Mouse (Mus musculus) forebrain, postnatal 0 days (tissue): Measurements from ENCODE around the gene Ebf1. TPM values are rescaled to one million over a fixed set of nuclear protein-coding genes. Genes with fewer than 3 reads are reported as not detected.
A peak's percentile ranks its signal among the peaks of the same experiment; 100 is the strongest.

Experiments used
- ATAC-seq: fragments of 200-750 bp; cut with Nextera tagmentation; 2 replicates; pipeline ENCODE4 v1.8.0; 2017; ENCODE audit warnings: mild to moderate bottlenecking, moderate library complexity
- DNase-seq: peaks from one replicate; pipeline ENCODE4 v3.0.0-alpha.2; 2015
- H3K27ac ChIP-seq: fragments of 300-500 bp; sonication (generic); 2 replicates; pipeline ENCODE4 v1.5.1; 2014; ENCODE audit warnings: low read depth, mild to moderate bottlenecking, antibody characterized with exemption, low read length, moderate library complexity, mixed read lengths
- H3K27me3 ChIP-seq: fragments of 300-500 bp; sonication (generic); 2 replicates; pipeline ENCODE4 v1.6.1; 2014; ENCODE audit warnings: mild to moderate bottlenecking, low read length, mixed read lengths; ENCODE audit not compliant: insufficient read depth
- H3K36me3 ChIP-seq: fragments of 300-500 bp; sonication (generic); 2 replicates; pipeline ENCODE4 v1.6.1; 2014; ENCODE audit warnings: mild to moderate bottlenecking, moderate library complexity; ENCODE audit not compliant: insufficient read depth
- H3K4me1 ChIP-seq: fragments of 300-500 bp; sonication (generic); 2 replicates; pipeline ENCODE4 v1.6.1; 2014; ENCODE audit warnings: antibody characterized with exemption; ENCODE audit not compliant: insufficient read depth
- H3K4me2 ChIP-seq: fragments of 300-500 bp; sonication (generic); 2 replicates; pipeline ENCODE4 v1.6.1; 2014; ENCODE audit warnings: low read depth, mild to moderate bottlenecking, moderate library complexity
- H3K4me3 ChIP-seq: fragments of 300-500 bp; sonication (generic); 2 replicates; pipeline ENCODE4 v1.5.1; 2014; ENCODE audit warnings: low read depth, low read length, mixed read lengths
- H3K9ac ChIP-seq: fragments of 300-500 bp; sonication (generic); 2 replicates; pipeline ENCODE4 v1.6.1; 2014; ENCODE audit warnings: mild to moderate bottlenecking
- H3K9me3 ChIP-seq: fragments of 300-500 bp; sonication (generic); 2 replicates; pipeline ENCODE4 v1.6.1; 2016; ENCODE audit warnings: low read length
- CTCF ChIP-seq: sonication (generic); IDR thresholded peaks from 2 replicates; pipeline ENCODE4 v1.5.1; 2016; ENCODE audit warnings: antibody characterized with exemption, control low read depth, low read depth
- WGBS: fragments of 180-500 bp; shearing (Covaris S2); extraction: QIAGEN DNeasy Blood & Tissue Kit; methylation state at CpG from one replicate; pipeline ENCODE4 v1.1.7; 2014; 5-methylcytosine and 5-hydroxymethylcytosine counted together
- polyA plus RNA-seq: library from polyadenylated mRNA; unstranded; fragments of >200 nt; fragmentation: Nextera tagmentation; extraction: Ambion mirVana; gene quantifications from 2 replicates; pipeline ENCODE4 v1.2.1, GENCODE M21; 2015
- total RNA-seq: library from RNA; depleted of rRNA; stranded (reverse); fragments of >200 nt; gene quantifications from 2 replicates; pipeline ENCODE4 v1.2.3, GENCODE M21; 2014

Ebf1 gene
- total and polyA plus RNA-seq, 2 experiments from 2014 or later: 12.9 to 20.6 TPM

DNA sequence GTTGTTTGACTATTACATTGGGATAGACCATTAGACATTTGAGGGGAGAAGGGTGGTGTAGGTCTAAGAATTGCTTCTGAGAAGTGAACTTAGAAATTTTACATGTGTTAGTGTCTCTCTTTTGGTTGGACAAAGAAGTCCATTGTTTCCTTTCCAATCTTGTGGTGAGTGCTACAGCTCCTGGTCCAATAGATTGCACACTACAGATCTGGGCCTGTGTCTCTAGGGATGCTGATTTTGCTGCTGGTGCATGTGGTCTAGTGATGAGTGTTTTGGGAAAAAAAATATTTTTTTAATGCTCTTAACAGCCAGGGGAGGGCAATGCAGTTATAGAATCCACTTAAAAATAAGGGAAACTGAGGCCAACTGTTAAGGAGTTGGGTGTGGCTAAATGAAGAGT, 276.9 kb downstream of the Ebf1 start:
- Histone ChIP-seq H3K36me3 (no peaks in the 10 kb centered on the region), H3K4me3 (no peak overlapping the region), H3K27me3 (no peaks in the 10 kb centered on the region; the same call in 1 of the 2 replicates), H3K27ac (no peak overlapping the region), H3K4me1 (no peaks in the 10 kb centered on the region), H3K4me2 (no peak overlapping the region), H3K9ac (no peak overlapping the region), H3K9me3 (no peaks in the 10 kb centered on the region)
- no peak for ATAC-seq
- DNase-seq: no peak
- TF ChIP-seq CTCF: no peak

DNA sequence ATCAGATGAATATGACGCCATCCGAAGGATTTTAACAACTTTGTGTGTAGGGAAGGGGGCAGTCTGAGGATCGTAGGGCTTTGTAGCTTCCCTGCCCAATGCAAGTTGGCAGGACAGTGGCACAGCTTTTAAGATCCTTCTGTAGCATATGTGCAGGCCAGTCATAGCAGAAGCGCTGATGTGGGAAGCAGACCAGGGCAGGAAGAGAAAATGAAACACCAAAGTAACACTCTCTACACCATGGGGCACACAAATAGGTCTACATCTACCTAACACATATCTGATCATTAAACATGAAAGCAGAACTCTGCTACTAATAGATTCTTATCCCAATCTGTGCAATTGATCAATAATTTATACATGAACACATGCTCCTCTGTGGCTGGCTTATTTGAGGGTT, 277.7 kb downstream of the Ebf1 start:
- ATAC-seq (no peak), DNase-seq (no peak)
- H3K4me3 ChIP-seq: no peak overlapping the region
- TF ChIP-seq CTCF: no peak
- no peak overlapping the region for H3K4me2 ChIP-seq
- no peaks in the 10 kb centered on the region for H3K9me3 ChIP-seq
- no peak overlapping the region for H3K27ac ChIP-seq
- no peaks in the 10 kb centered on the region; the same call in 1 of the 2 replicates for H3K27me3 ChIP-seq
- no peaks in the 10 kb centered on the region for H3K36me3 ChIP-seq
- WGBS: 87% methylated on average over 4 of the region's 4 CpGs
- no peak overlapping the region for H3K9ac ChIP-seq
- peaks cover 3% of the 10 kb centered on the region; the same call in 1 of the 2 replicates for H3K4me1 ChIP-seq

DNA sequence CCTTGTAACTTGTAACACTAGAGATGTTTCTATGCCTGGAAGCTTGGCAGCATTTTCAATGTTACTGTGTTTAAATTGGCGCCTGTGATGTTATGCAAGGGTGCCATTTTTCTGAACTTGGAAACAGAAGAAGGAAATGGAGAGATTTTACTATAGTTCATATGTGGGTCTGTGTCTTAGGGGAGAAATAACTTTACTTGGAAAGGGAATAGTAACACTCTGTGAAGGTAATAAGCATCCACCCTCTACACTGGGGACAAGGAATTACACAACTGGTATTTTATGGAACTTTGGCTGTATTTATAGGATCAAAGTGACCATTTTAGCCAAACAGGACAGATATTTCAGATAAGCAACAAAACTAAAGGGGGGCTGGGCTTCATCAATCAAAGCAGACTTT, 278.8 kb downstream of the Ebf1 start:
- 68% methylated on average over 1 of the region's 1 CpGs for WGBS
- no peak for DNase-seq
- Histone ChIP-seq H3K4me3 (no peak overlapping the region), H3K9me3 (no peaks in the 10 kb centered on the region), H3K27me3 (no peaks in the 10 kb centered on the region; the same call in 1 of the 2 replicates), H3K27ac (no peak overlapping the region), H3K4me2 (no peak overlapping the region), H3K36me3 (no peaks in the 10 kb centered on the region), H3K4me1 (peaks cover 9% of the 10 kb centered on the region; the same call in 1 of the 2 replicates), H3K9ac (no peak overlapping the region)
- no peak for TF ChIP-seq CTCF
- ATAC-seq: no peak

DNA sequence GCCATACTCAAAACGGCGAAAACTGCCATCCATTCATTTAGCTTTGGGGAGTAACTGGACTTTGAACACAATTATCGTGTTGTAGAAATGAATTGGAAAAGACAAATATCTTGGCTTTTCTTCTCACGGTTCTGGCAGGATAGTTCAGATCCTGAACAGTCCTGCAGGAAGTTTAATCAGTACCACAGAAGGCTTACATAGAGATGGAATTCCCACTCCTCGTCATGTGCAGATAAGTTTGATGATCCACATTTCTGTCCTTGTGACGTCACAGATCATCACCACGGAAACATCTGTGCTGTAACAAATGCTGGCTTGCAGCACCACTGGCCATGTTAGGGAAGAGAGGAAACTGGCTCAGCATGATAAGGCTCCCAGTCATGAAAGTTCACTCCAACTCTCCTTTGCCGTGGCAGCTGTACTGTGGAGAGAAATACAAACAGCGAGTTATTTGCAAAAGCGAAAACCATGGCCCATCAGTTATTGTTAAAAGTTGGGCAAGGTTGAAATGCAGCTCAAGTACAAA, 280.1 kb downstream of the Ebf1 start:
- WGBS: 65% methylated on average over 10 of the region's 10 CpGs
- no peak for DNase-seq

DNA sequence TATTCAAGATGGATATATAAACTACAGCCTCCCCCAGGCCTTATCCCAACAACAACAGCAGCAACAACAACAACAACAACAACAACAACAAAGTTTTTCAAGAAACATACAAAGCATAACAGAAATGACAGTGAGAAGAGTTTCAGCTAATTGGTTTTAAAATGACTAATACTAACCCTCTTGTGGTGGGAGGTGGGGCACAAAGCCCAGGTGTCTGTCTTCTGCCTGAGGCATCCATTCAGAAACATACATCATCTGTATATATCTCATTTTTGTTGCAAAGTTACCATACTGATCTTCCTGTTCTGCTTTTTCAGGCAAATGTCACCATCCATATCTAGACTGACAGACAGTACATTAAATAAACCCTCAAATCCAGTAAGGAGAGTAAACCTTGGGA, 282.4 kb downstream of the Ebf1 start:
- H3K27ac ChIP-seq: no peak overlapping the region
- H3K27me3 ChIP-seq: no peaks in the 10 kb centered on the region
- no peak overlapping the region for H3K4me2 ChIP-seq
- no peaks in the 10 kb centered on the region for H3K36me3 ChIP-seq
- no peak for TF ChIP-seq CTCF
- no peak overlapping the region for H3K9ac ChIP-seq
- ATAC-seq (no peak), DNase-seq (no peak)
- H3K4me3 ChIP-seq: no peak overlapping the region
- peaks cover 9% of the 10 kb centered on the region; the same call in 1 of the 2 replicates for H3K4me1 ChIP-seq
- H3K9me3 ChIP-seq: no peaks in the 10 kb centered on the region

More for the DNA sequence above, 280.1 kb downstream of the Ebf1 start:
- no peak overlapping the region for H3K9ac ChIP-seq
- H3K27me3 ChIP-seq: no peaks in the 10 kb centered on the region; the same call in 1 of the 2 replicates
- no peaks in the 10 kb centered on the region for H3K9me3 ChIP-seq
- no peaks in the 10 kb centered on the region for H3K36me3 ChIP-seq
- H3K27ac ChIP-seq: no peak overlapping the region
- no peak overlapping the region for H3K4me2 ChIP-seq
- ATAC-seq: no peak
- no peak for TF ChIP-seq CTCF
- H3K4me3 ChIP-seq: no peak overlapping the region
- H3K4me1 ChIP-seq: peaks cover 9% of the 10 kb centered on the region; the same call in 1 of the 2 replicates

DNA sequence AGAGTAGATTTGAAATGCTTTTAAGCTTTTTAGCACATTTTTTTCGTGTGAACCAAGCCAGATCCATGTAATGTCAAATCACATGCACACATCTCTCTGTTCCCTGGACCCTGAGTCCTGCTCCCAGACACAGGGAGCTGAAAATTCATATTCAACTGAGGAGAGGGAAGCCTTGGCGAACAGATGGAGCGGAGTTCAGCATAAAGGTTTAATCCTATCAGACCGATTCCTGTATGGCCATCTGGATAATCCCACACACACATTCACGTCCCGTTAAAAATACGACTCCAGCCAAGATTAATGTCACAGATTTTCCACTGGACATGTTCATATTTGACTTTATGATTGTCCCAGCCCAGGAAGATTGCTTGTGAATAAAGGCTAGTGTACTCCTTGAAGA, 282.8 kb downstream of the Ebf1 start:
- Histone ChIP-seq H3K4me1 (peaks cover 9% of the 10 kb centered on the region; the same call in 1 of the 2 replicates), H3K9me3 (no peaks in the 10 kb centered on the region), H3K4me2 (peak overlapping the region; percentile 20; the same call in 1 of the 2 replicates), H3K27ac (no peak overlapping the region), H3K36me3 (no peaks in the 10 kb centered on the region), H3K9ac (no peak overlapping the region), H3K4me3 (0 out of 2 replicates have a peak overlapping the region, but pooled peaks have one; percentile 2), H3K27me3 (no peaks in the 10 kb centered on the region)
- WGBS: 24% methylated on average over 7 of the region's 7 CpGs
- DNase-seq (no peak), ATAC-seq (no peak)
- TF ChIP-seq CTCF: no peak

DNA sequence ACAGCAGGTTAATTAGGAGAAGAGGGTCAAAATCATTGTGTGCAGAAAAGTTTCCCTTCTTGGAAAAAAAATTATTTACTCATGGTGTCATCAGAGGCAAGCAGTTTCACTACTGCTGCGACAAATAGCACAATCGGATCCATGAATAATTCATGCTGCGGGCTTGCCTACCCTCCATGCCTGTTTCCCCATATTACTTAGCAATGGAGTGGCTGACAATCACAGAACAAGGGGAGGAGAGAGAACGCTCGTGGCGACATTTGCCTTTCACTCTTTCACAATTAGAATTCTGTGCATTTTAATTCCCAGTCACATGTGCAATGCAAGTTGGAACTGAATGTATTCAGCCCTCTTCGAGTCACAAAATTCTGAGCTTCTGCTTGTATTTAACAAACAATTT, 283.4 kb downstream of the Ebf1 start:
- H3K9me3 ChIP-seq: no peaks in the 10 kb centered on the region
- no peak overlapping the region for H3K27ac ChIP-seq
- no peak for TF ChIP-seq CTCF
- H3K4me2 ChIP-seq: peak overlapping the region; percentile 20; the same call in 1 of the 2 replicates
- H3K27me3 ChIP-seq: no peaks in the 10 kb centered on the region
- peak; percentile 37 for DNase-seq
- no peak overlapping the region for H3K9ac ChIP-seq
- H3K36me3 ChIP-seq: no peaks in the 10 kb centered on the region
- H3K4me1 ChIP-seq: peaks cover 9% of the 10 kb centered on the region; the same call in 1 of the 2 replicates
- 15% methylated on average over 7 of the region's 7 CpGs for WGBS
- peak; percentile 77 for ATAC-seq
- H3K4me3 ChIP-seq: 0 out of 2 replicates have a peak overlapping the region, but pooled peaks have one; percentile 2
